Mouse (Mus musculus) embryonic facial prominence, embryonic 14.5 days (tissue): ENCODE results near the gene Atp1b1. TPM values are rescaled to one million over a fixed set of nuclear protein-coding genes. Genes with fewer than 3 reads are reported as not detected.

Experiments
- ATAC-seq: fragments of 200-750 bp; cut with Nextera tagmentation; 2 replicates; pipeline ENCODE4 v1.8.0; 2017; ENCODE audit warnings: low read depth, moderate number of reproducible peaks, moderate TSS enrichment
- DNase-seq: peaks from one replicate; pipeline ENCODE4 v3.0.0-alpha.2; 2015; ENCODE audit warnings: low spot score
- H3K27ac ChIP-seq: fragments of 300-500 bp; sonication (generic); replicated peaks from 2 replicates; pipeline ENCODE4 v1.5.1; 2014; ENCODE audit warnings: low read depth, mild to moderate bottlenecking, low read length, moderate library complexity
- H3K27me3 ChIP-seq: fragments of 300-500 bp; sonication (generic); replicated peaks from 2 replicates; pipeline ENCODE4 v1.6.1; 2014; ENCODE audit warnings: low read length; ENCODE audit not compliant: control insufficient read depth, insufficient read depth
- H3K36me3 ChIP-seq: fragments of 300-500 bp; sonication (generic); 2 replicates; pipeline ENCODE4 v1.6.1; 2014; ENCODE audit warnings: low read length, mixed read lengths; ENCODE audit not compliant: control insufficient read depth, insufficient read depth
- H3K4me1 ChIP-seq: fragments of 300-500 bp; sonication (generic); 2 replicates; pipeline ENCODE4 v1.6.1; 2014; ENCODE audit warnings: antibody characterized with exemption, low read length; ENCODE audit not compliant: control insufficient read depth, insufficient read depth
- H3K4me2 ChIP-seq: fragments of 300-500 bp; sonication (generic); 2 replicates; pipeline ENCODE4 v1.6.1; 2014; ENCODE audit warnings: low read depth, mild to moderate bottlenecking, low read length, moderate library complexity, mixed read lengths
- H3K4me3 ChIP-seq: fragments of 300-500 bp; sonication (generic); 2 replicates; pipeline ENCODE4 v1.5.1; 2014; ENCODE audit warnings: low read depth, mild to moderate bottlenecking, low read length
- H3K9ac ChIP-seq: fragments of 300-500 bp; sonication (generic); 2 replicates; pipeline ENCODE4 v1.6.1; 2014; ENCODE audit warnings: low read depth, mild to moderate bottlenecking, low read length, moderate library complexity, mixed read lengths
- H3K9me3 ChIP-seq: fragments of 300-500 bp; sonication (generic); 2 replicates; pipeline ENCODE4 v1.6.1; 2016; ENCODE audit warnings: low read length; ENCODE audit not compliant: control insufficient read depth
- WGBS: fragments of 180-500 bp; shearing (Covaris S2); extraction: QIAGEN DNeasy Blood & Tissue Kit; methylation state at CpG from one replicate; pipeline ENCODE4 v1.1.7; 2014; 5-methylcytosine and 5-hydroxymethylcytosine counted together
- polyA plus RNA-seq: library from polyadenylated mRNA; unstranded; fragments of >200 nt; fragmentation: Nextera tagmentation; extraction: Ambion mirVana; gene quantifications from 2 replicates; pipeline ENCODE4 v1.2.1, GENCODE M21; 2014

Gene Atp1b1
- polyA plus RNA-seq, 1 experiment from 2014 or later: 44.0 TPM

DNA sequence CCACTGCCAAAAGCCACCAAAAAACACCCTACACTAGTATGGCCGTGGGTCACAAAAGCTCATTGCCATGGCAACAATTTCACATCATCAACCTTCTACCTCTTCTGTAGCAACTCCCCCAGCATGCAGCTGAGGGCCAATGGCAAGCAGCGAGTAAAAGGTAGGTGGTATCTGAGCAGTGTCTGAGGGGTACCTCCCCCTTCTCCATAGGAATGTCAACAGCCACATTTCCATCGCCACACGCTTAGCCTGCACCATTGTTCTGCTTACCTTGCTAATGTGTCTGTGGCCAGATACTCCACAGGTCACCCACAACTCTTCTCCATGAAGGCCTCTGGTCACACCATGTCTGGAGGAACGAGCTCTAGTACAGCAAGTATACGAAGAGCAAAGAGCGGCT is 15.2 kb upstream of the Atp1b1 start:
- ATAC-seq (no peak), DNase-seq (no peak)
- Histone ChIP-seq H3K4me2 (no peak overlapping the region), H3K36me3 (no peaks in the 10 kb centered on the region), H3K27me3 (no peaks in the 10 kb centered on the region; the same call in 1 of the 2 replicates), H3K4me1 (no peaks in the 10 kb centered on the region), H3K9me3 (no peaks in the 10 kb centered on the region), H3K9ac (no peak overlapping the region), H3K27ac (no peak overlapping the region), H3K4me3 (no peak overlapping the region)
- 87% methylated on average over 7 of the region's 7 CpGs for WGBS

GRCm38 (mm10) chr1:164471632-164472031 is 13.5 kb upstream of the Atp1b1 start:
- Histone ChIP-seq H3K27me3 (no peaks in the 10 kb centered on the region; the same call in 1 of the 2 replicates), H3K4me3 (no peak overlapping the region), H3K36me3 (no peaks in the 10 kb centered on the region), H3K9ac (no peak overlapping the region), H3K4me2 (no peak overlapping the region), H3K4me1 (no peaks in the 10 kb centered on the region), H3K27ac (no peak overlapping the region), H3K9me3 (no peaks in the 10 kb centered on the region)
- WGBS: 89% methylated on average over 5 of the region's 5 CpGs
- DNase-seq: no peak
- no peak for ATAC-seq

- no peak overlapping the region for H3K4me2 ChIP-seq
- 73% methylated on average over 6 of the region's 6 CpGs for WGBS
- no peaks in the 10 kb centered on the region for H3K9me3 ChIP-seq
- no peak for DNase-seq
- H3K4me1 ChIP-seq: no peaks in the 10 kb centered on the region
- ATAC-seq: no peak
- H3K9ac ChIP-seq: no peak overlapping the region
- no peaks in the 10 kb centered on the region for H3K36me3 ChIP-seq
- H3K27ac ChIP-seq: no peak overlapping the region
- H3K4me3 ChIP-seq: no peak overlapping the region
- no peaks in the 10 kb centered on the region; the same call in 1 of the 2 replicates for H3K27me3 ChIP-seq
Observed at GRCm38 (mm10) chr1:164470985-164471384, 12.8 kb upstream of the Atp1b1 start.

- DNase-seq (no peak), ATAC-seq (no peak)
- H3K36me3 ChIP-seq: no peaks in the 10 kb centered on the region
- no peaks in the 10 kb centered on the region for H3K9me3 ChIP-seq
- H3K4me3 ChIP-seq: no peak overlapping the region
- H3K27me3 ChIP-seq: no peaks in the 10 kb centered on the region; the same call in 1 of the 2 replicates
- no peak overlapping the region for H3K9ac ChIP-seq
- 79% methylated on average over 8 of the region's 8 CpGs for WGBS
- H3K4me2 ChIP-seq: no peak overlapping the region
- H3K4me1 ChIP-seq: no peaks in the 10 kb centered on the region
- no peak overlapping the region for H3K27ac ChIP-seq
Observed at GRCm38 (mm10) chr1:164468329-164468728, 10.2 kb upstream of the Atp1b1 start.

GRCm38 (mm10) chr1:164467406-164467805 is 9.3 kb upstream of the Atp1b1 start:
- H3K27ac ChIP-seq: no peak overlapping the region
- H3K4me3 ChIP-seq: no peak overlapping the region
- no peaks in the 10 kb centered on the region for H3K9me3 ChIP-seq
- H3K36me3 ChIP-seq: no peaks in the 10 kb centered on the region
- H3K4me2 ChIP-seq: no peak overlapping the region
- ATAC-seq (no peak), DNase-seq (no peak)
- H3K9ac ChIP-seq: no peak overlapping the region
- 89% methylated on average over 10 of the region's 10 CpGs for WGBS
- H3K27me3 ChIP-seq: no peaks in the 10 kb centered on the region; the same call in 1 of the 2 replicates
- no peaks in the 10 kb centered on the region for H3K4me1 ChIP-seq

DNA sequence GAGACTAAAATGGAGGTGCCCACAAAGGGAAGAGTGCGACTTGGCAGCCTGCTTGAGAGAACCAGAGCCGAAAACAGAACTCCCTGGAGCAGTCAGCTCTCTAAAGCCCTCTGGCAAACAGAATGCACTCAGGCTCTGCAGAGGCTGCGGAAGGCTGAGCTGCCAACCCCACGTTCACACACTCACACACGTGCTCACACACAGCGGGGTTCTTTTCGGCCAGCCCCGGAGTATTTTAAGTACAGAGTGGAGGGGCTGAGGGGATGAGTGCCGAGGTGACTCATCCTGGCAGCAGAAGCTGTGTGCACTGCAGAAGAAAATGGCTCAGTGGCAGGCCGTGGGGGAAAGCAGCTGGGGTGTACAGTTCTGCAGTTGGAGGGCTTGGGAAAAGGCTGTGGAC is 3.6 kb upstream of the Atp1b1 start:
- no peak for ATAC-seq
- H3K4me1 ChIP-seq: peaks cover 8% of the 10 kb centered on the region; the same call in 1 of the 2 replicates
- peak; percentile 33 for DNase-seq
- no peak overlapping the region for H3K4me2 ChIP-seq
- 30% methylated on average over 10 of the region's 10 CpGs for WGBS
- no peaks in the 10 kb centered on the region for H3K36me3 ChIP-seq
- no peak overlapping the region for H3K9ac ChIP-seq
- H3K4me3 ChIP-seq: no peak overlapping the region
- no peak overlapping the region for H3K27ac ChIP-seq
- H3K27me3 ChIP-seq: peaks cover 28% of the 10 kb centered on the region
- H3K9me3 ChIP-seq: no peaks in the 10 kb centered on the region

DNA sequence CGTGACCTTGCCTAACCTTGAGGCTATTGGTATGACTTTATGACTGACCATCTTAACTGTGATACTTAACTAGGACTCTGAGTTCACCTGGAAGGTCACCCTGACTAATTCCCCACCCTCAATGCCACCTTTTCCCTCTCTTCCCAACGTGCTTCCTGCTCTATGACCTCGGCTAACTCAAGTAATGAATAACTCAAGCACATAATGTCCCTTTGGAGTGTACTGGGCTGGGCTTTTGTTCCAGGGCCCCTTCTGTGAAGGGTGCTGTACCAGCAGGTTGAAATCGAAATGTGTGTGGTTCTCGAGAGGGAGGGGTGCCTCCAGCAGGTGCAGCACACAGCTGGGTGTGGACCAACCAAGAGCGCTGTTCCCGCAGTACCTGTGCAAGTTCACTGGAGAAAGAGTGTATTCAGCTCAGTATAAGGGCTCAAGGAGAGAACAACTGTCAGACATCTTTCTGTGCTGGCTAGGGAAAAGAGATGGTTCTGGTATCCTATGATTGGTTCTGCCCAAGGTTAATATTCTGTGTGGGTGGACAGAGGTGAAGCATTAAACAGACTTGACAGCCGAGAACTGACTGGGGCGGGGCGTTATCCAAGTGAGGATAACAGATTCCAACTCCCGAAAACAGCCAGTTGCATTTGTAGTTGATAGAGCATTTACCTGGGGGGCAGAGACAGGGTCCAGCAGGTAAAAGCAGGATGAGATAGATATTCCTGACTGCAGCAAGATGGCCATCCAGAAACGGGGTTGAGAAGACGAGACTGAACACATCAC is 3.0 kb upstream of the Atp1b1 start:
- peaks cover 34% of the 10 kb centered on the region for H3K27me3 ChIP-seq
- no peak overlapping the region for H3K27ac ChIP-seq
- 75% methylated on average over 13 of the region's 13 CpGs for WGBS
- peaks cover 11% of the 10 kb centered on the region; the same call in 1 of the 2 replicates for H3K4me1 ChIP-seq
- ATAC-seq: no peak
- no peak overlapping the region for H3K9ac ChIP-seq
- no peak for DNase-seq
- H3K4me3 ChIP-seq: no peak overlapping the region
- no peak overlapping the region for H3K4me2 ChIP-seq
- H3K9me3 ChIP-seq: no peaks in the 10 kb centered on the region
- H3K36me3 ChIP-seq: no peaks in the 10 kb centered on the region

GRCm38 (mm10) chr1:164459127-164459905 is 1.2 kb upstream of the Atp1b1 start:
- Histone ChIP-seq H3K4me1 (peaks cover 11% of the 10 kb centered on the region), H3K4me3 (no peak overlapping the region), H3K27ac (no peak overlapping the region), H3K27me3 (peaks cover 48% of the 10 kb centered on the region), H3K4me2 (peak overlapping the region; percentile 88; the same call in 1 of the 2 replicates), H3K9ac (no peak overlapping the region), H3K36me3 (no peaks in the 10 kb centered on the region), H3K9me3 (no peaks in the 10 kb centered on the region)
- no peak for ATAC-seq
- DNase-seq: no peak
- 54% methylated on average over 12 of the region's 12 CpGs for WGBS
